Mouse (Mus musculus) brain, embryonic 14.5 days (tissue): ENCODE measurements around the gene Ncor1. TPM values are rescaled to one million over a fixed set of nuclear protein-coding genes. Genes with fewer than 3 reads are reported as not detected.

Source experiments
- DNase-seq: peaks from one replicate; pipeline ENCODE4 v3.0.0-alpha.2; 2011; ENCODE audit warnings: low read depth
- CTCF ChIP-seq: fragments of 200-500 bp; IDR thresholded peaks from 2 replicates; pipeline ENCODE4 v1.5.1; 2012; ENCODE audit warnings: inconsistent platforms, mild to moderate bottlenecking, moderate library complexity, borderline replicate concordance; ENCODE audit not compliant: insufficient read depth, insufficient read length; ENCODE audit errors: extremely low read depth
- POLR2A ChIP-seq: fragments of 200-500 bp; IDR thresholded peaks from 2 replicates; pipeline ENCODE4 v1.6.1; 2012; ENCODE audit warnings: mild to moderate bottlenecking, inconsistent platforms, borderline replicate concordance; ENCODE audit not compliant: poor library complexity, insufficient read depth, insufficient read length, severe bottlenecking; ENCODE audit errors: extremely low read depth
- polyA plus RNA-seq: library from polyadenylated mRNA; depleted of rRNA; stranded (reverse); fragments of >200 nt; gene quantifications from 2 replicates; pipeline ENCODE4 v1.2.3, GENCODE M21; 2012; rRNA removed

Ncor1 gene
- 132 and 164 TPM in 2 replicates for polyA plus RNA-seq

DNA sequence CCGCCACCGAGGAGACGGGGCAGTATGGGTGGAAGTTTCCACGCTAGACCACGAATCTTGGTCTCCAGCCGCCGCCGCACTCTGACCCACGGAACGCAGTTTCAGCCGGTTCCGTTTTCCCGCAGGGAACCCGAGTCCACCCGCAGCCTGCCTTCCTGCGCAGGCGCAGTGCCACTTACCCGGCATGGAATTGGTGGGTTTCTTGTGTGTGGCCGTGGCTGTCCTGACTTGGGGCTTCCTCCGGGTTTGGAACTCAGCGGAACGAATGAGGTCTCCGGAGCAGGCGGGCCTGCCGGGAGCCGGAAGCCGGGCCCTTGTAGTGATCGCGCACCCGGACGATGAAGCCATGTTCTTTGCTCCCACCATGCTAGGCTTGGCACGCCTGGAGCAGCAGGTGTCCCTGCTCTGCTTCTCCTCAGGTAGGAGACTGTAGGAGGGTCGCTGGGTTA is at the start of gene Ncor1, which contains the start of gene Pigl:
Gene Ncor1, minus strand, starts transcription at position 266 of the 449 bp plus-strand sequence.
Gene Pigl, plus strand, starts transcription at position 185 of the 449 bp plus-strand sequence.
- TF ChIP-seq CTCF (no peak), POLR2A (peak; percentile 19; the same call in 1 of the 2 replicates)
- DNase-seq: peak; percentile 93

DNA sequence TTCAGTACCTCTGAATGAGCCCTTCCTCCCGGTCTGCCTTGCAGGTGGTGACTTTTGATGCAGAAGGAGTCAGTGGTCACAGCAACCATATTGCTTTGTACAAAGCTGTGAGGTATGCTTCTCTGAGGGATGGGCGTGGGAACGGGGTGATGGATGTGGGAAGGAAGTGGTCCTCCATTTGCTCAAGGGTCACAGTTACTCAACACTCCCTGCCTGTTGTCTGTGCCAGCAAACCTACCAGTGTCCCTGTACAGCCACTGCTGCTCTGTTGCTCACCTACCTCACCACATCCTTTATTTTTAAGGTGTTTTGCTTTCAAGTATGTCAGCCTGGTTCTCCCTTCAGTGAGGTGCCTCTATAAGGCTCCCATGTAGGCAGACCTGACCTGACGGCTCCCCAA is 49.3 kb upstream of the Ncor1 start:
- no peak for DNase-seq
- no peak for TF ChIP-seq POLR2A

DNA sequence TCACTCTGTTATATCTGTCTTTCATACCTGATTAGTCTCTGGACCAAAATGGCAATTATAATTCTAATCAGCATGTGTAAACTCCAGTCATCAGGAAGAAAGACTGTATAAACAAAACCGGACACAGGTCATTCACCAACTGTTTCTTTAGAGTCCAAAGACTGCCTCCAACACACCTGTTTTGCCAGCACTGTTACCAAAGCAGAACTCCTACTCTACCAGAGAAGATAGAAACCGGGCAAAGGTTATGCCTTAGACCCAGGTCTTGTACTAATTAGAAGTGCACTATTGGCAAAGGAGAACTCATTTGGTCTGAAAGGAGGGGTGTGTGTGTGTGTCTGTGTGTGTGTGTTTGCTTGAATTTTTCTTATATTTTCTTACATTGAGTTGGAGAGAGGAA is 42.2 kb upstream of the Ncor1 start:
- DNase-seq: no peak
- TF ChIP-seq CTCF: no peak
- no peak for TF ChIP-seq POLR2A

DNA sequence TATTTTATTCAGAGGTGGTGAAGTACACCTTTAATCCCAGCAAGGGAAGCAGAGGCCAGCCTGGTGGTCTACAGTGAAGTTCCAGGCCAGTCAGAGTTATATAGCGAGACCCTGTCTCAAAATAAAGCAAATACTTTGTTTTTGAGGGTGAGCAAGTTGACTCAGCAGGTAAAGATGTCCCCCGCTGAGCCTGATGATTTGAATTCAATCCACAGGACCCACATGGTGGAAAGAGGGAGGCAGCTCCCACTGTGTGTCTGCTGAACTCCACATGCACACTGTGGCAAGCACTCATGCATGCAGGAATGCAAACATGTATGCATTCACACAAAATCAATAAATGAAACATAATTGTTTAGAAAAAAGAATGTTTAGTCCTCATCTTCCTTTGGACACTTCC is 40.5 kb upstream of the Ncor1 start:
- TF ChIP-seq CTCF: no peak
- TF ChIP-seq POLR2A: no peak

DNA sequence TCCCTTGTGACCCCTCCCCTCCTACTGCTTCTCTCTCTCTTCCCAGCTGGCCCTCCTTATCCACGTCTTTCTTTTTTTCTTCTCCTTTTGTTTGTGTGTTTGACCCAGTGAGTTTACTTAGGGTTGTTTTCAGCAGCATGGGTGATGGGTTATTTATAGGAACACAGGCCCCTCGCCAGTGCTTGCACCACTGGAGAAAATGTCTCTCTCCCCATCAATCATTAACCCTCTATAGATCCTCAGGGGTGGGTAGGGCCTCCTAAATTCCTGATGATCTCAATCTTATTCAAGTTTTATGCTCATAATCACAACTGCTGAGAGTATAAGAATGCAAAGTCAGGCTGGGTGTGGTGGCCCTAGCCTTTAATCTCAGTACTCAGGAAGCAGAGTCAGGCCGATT is 38.8 kb upstream of the Ncor1 start:
- TF ChIP-seq POLR2A (no peak), CTCF (no peak)
- no peak for DNase-seq

More for the DNA sequence above, 40.5 kb upstream of the Ncor1 start:
- no peak for DNase-seq

DNA sequence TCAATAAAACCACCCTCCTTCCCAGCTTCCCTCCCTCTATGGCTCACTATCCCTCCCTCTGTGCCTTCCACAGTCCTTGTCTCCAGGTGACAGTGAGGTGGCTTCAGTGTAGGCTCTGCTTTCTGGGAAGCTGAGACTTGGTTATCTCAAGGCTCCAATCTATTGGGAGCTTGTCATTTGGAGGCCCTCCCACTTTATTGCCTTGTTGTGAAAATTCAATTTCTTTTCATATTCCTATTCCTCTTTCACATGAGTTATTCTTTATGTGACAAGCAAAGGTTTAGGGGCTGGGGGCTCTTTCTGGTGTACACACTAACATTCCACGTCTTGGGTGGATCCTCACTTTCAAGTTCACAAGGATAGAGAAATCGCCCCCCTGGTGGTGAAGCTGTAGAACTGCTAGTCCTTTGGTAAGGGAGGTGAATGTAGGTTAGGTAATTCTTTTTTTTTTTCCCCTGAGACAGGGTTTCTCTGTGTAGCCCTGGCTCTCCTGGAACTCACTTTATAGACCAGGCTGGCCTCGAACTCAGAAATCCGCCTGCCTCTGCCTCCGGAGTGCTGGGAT is 37.9 kb upstream of the Ncor1 start:
- TF ChIP-seq POLR2A: no peak
- peak; percentile 59; the same call in 1 of the 2 replicates for TF ChIP-seq CTCF

DNA sequence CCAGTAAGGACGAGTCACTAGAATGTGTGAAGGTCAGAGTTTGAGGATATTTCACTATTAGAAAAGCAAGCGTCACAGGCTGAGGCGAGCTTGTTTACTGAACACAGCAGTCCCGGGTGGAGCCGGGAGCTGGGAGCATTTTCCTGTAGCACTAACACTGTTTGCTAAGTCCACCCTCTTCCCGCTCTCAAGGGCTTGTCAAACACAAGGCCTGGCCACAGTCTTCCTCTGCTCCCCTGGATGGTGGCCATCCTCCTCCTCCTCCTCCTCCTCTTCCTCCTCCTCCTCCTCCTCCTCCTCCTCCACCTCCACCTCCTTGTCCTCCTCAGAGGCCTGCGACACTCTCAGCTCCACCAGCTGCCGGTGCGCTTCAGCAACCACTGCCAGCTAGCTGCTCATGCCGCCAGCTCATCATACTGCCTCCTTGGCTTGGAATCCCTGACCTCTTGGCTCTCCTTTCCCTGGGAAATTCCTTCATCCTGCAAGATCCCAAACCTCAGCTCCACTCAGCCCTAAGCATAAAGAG is 37.0 kb upstream of the Ncor1 start:
- TF ChIP-seq CTCF: no peak
- no peak for TF ChIP-seq POLR2A
- DNase-seq: peak; percentile 8

More for the DNA sequence above, 37.9 kb upstream of the Ncor1 start:
- peak; percentile 34 for DNase-seq

DNA sequence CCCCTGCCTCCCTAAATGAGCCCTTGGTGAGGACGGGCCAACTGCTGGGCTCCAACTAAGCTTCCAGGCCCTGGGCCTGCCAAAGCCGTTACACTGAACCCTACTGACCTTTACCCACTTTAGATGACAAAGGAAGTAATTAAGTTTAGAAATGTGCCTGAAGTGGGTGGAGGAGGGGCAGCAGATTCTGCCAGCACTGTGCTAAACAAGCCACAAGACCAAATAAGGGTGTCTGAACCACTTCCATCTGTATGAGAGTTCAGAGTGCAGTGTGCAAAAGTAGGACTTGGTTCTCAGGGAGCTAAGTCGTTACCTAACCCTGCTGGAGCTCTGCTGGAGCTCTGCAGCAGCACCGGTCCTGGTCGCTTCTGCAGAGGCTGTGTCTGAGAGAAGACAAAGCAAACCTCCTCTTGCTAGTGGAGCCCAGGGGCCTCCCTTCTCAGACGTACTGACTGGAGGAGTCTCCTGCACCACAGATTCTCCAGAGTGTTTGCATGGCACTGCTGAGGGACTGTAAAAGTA is 36.5 kb upstream of the Ncor1 start:
- TF ChIP-seq POLR2A (no peak), CTCF (no peak)
- peak; percentile 68 for DNase-seq

DNA sequence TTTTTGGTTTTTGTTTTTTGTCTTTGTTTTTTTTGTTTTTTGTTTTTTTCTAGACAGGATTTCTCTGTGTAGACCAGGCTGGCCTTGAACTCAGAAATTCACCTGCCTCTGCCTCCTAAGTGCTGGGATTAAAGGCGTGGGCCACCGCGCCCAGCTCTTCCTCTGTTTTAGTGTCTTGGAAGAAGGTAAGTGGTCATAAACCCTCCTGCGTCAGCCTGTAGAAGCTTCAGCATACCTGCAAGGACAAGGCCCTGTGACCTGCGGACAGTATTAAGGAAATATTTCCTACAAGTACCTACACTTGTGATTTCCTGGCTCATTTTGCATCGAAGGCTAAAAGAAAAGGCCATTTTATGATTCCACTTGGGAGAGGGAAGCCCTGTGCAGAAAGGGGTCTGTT is 35.4 kb upstream of the Ncor1 start:
- DNase-seq: no peak
- TF ChIP-seq CTCF (no peak), POLR2A (no peak)

DNA sequence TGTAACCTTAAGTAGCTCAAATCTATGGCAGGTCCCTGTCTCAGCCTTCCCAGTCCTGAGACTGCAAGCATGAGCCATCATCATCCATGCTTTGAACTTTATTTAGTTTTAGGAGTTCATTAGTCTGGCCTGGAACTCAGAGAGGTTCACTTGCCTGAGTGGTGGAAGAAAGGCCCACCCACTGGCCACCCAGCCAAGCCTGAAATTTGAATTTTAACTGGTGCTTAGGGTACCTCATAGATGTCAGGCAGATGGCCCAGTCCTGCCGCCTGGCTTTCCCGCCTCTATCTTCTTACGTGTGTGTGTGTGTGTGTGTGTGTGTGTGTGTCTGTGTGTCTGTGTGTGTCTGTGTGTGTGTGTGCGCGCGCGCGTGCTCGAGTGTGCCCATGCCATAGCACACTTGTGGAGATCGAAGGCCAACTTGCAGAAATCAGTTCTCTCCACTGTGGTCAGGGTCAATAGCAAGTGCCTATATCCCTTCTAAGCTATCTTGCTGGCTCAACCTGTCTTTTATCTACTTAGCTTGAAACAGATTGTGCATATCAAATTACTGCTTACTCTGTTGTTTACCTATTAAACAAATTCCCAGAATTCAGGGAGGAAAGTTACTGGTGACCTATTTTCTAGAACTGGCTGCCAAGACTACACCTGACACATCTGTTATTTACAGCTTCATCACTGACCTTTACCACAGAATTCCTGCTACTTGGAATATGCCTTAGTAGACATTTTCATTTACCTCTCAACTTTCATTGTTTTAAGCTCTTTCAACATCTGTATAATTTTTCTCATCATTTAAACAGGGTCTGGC is 29.4 kb upstream of the Ncor1 start:
- TF ChIP-seq POLR2A (no peak), CTCF (no peak)

DNA sequence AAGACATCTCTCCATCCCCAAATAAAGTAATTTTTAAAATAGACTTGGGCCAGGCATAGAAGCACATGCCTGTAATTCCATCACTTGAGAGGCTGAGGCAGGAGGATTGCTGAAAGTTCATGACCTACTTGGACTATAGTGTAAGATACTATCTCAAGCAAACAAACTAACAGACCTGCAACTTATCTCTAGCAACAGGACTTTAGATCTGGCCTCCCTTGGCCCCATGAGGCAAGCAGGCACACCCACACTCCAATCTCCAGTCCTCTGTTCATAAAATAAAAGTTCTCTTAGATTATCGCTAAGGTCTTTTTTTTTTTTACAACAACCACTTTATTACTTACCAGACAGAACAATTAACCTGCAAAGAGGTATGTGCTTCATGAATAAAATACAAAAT is 28.6 kb upstream of the Ncor1 start:
- no peak for TF ChIP-seq POLR2A
- no peak for TF ChIP-seq CTCF
- DNase-seq: no peak

More for the DNA sequence above, 29.4 kb upstream of the Ncor1 start:
- no peak for DNase-seq

DNA sequence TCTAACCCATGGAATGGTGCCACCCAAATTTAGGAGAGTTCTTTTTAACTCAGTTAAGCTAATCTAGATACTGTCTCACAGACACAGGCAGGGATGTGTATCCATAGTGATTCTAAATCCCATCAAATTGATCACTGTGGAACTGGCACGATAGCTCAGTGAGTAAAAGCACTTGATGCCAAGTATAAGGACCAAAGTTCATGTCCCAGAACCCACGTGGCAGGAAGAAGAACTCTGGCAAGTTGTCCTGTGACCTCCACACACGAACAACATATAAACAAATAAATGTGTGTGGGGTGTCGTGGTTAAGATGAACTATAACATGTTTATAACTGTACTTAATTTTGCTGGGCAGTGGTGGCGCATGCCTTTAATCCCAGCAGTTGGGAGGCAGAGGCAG is 21.2 kb upstream of the Ncor1 start:
- DNase-seq: no peak
- TF ChIP-seq CTCF (no peak), POLR2A (no peak)

DNA sequence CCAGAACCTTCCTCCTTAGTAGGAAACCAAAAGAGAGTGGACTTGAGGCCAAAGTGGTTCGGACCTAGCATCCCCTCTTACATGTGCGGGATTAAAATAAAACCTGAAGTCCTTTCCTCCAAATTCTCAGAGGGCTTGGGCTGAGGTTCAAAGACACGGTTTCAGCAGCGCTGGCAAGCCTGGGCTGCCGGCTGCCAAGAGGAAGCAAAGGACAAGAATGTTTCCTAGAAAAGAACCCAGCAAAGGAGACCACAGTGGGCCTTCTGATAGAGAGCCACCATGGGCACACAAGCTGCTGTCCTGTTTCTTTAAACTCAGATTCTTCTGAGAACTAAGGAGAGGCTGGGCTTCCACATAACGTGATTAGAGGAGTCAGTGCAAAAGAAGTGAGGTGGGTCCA is 20.6 kb upstream of the Ncor1 start:
- DNase-seq: no peak
- TF ChIP-seq CTCF (no peak), POLR2A (no peak)
